Mouse (Mus musculus) 3134 (cell line): ENCODE results near the gene Krtap26-1.

Experiments
- DNase-seq: peaks from one replicate; pipeline ENCODE4 v3.0.0-alpha.2; 2011; ENCODE audit warnings: low spot score; ENCODE audit not compliant: insufficient read length; ENCODE audit errors: extremely low read depth

The Krtap26-1 gene

GRCm38 (mm10) chr16:88647358-88647846 is at the start of gene Krtap26-1:
TSS of gene Krtap26-1 (minus strand) at chr16:88647796.
- no peak for DNase-seq

GRCm38 (mm10) chr16:88696256-88696655 is 48.7 kb upstream of the Krtap26-1 start:
- no peak for DNase-seq

GRCm38 (mm10) chr16:88681282-88681681 is 33.7 kb upstream of the Krtap26-1 start:
- no peak for DNase-seq

- DNase-seq: no peak
These were observed 31.5 kb upstream of the Krtap26-1 start for GRCm38 (mm10) chr16:88679099-88679498.

GRCm38 (mm10) chr16:88671571-88671970 is 24.0 kb upstream of the Krtap26-1 start, which contains the start of gene Krtap27-1:
TSS of gene Krtap27-1 (minus strand) at chr16:88671671.
- no peak for DNase-seq

GRCm38 (mm10) chr16:88657426-88657825 is 9.8 kb upstream of the Krtap26-1 start:
- no peak for DNase-seq

- no peak for DNase-seq
These were observed 4.4 kb upstream of the Krtap26-1 start for GRCm38 (mm10) chr16:88651952-88652351.

- DNase-seq: no peak
These were observed 3.5 kb upstream of the Krtap26-1 start for GRCm38 (mm10) chr16:88651082-88651481.

GRCm38 (mm10) chr16:88646366-88647111 is 1.1 kb downstream of the Krtap26-1 start:
- no peak for DNase-seq

GRCm38 (mm10) chr16:88640053-88640452 is 7.5 kb downstream of the Krtap26-1 start:
- DNase-seq: no peak

- DNase-seq: no peak
These were observed 12.5 kb downstream of the Krtap26-1 start for GRCm38 (mm10) chr16:88635142-88635541.

- DNase-seq: no peak
These were observed 16.1 kb downstream of the Krtap26-1 start for GRCm38 (mm10) chr16:88631474-88631873.

- no peak for DNase-seq
These were observed 20.0 kb downstream of the Krtap26-1 start, which contains the start of gene 2310079G19Rik for GRCm38 (mm10) chr16:88627566-88627965. TSS of gene 2310079G19Rik (minus strand) at chr16:88627666.

GRCm38 (mm10) chr16:88612712-88613111 is 34.9 kb downstream of the Krtap26-1 start:
- no peak for DNase-seq

GRCm38 (mm10) chr16:88611922-88612321 is 35.7 kb downstream of the Krtap26-1 start, which contains the start of gene Krtap24-1:
TSS of gene Krtap24-1 (minus strand) at chr16:88612279.
- no peak for DNase-seq

GRCm38 (mm10) chr16:88604570-88604969 is 43.0 kb downstream of the Krtap26-1 start:
- no peak for DNase-seq

GRCm38 (mm10) chr16:88602464-88602863 is 45.1 kb downstream of the Krtap26-1 start:
- no peak for DNase-seq

GRCm38 (mm10) chr16:88600303-88600702 is 47.3 kb downstream of the Krtap26-1 start:
- no peak for DNase-seq

GRCm38 (mm10) chr16:88599504-88600237 is 47.9 kb downstream of the Krtap26-1 start:
- DNase-seq: no peak
